Mouse (Mus musculus) CD4-positive, CD25-positive, alpha-beta regulatory T cell, adult 2 months (primary cell): ENCODE results near the gene Pcx.

Experiments
- DNase-seq: peaks from one replicate; pipeline ENCODE4 v3.0.0-alpha.2; 2012; ENCODE audit warnings: low read depth, low spot score

The Pcx gene

GRCm38 (mm10) chr19:4618183-4618582, 107.9 kb downstream of the Pcx start:
- no peak for DNase-seq

- no peak for DNase-seq
Measured at GRCm38 (mm10) chr19:4619461-4619860, 109.2 kb downstream of the Pcx start.

GRCm38 (mm10) chr19:4620721-4621120, 110.4 kb downstream of the Pcx start:
- no peak for DNase-seq

GRCm38 (mm10) chr19:4622780-4623179, 112.5 kb downstream of the Pcx start:
- no peak for DNase-seq

- no peak for DNase-seq
Measured at GRCm38 (mm10) chr19:4623419-4623818, 113.1 kb downstream of the Pcx start.

- DNase-seq = no peak
Measured at GRCm38 (mm10) chr19:4624006-4624405, 113.7 kb downstream of the Pcx start.

- DNase-seq = no peak
Measured at GRCm38 (mm10) chr19:4624406-4625178, 114.3 kb downstream of the Pcx start.

- DNase-seq = peak; percentile 96
Measured at GRCm38 (mm10) chr19:4625179-4625828, 115.0 kb downstream of the Pcx start, which contains the start of gene Rce1. TSS of gene Rce1 (minus strand) at chr19:4625641.

GRCm38 (mm10) chr19:4625829-4626535, 115.7 kb downstream of the Pcx start:
- DNase-seq = no peak

- DNase-seq = peak; percentile 82
Measured at GRCm38 (mm10) chr19:4628819-4629218, 118.5 kb downstream of the Pcx start.

GRCm38 (mm10) chr19:4635986-4636385, 125.7 kb downstream of the Pcx start:
- no peak for DNase-seq

GRCm38 (mm10) chr19:4644271-4644670, 134.0 kb downstream of the Pcx start:
- no peak for DNase-seq

GRCm38 (mm10) chr19:4646917-4647492, 136.7 kb downstream of the Pcx start:
- no peak for DNase-seq

- no peak for DNase-seq
Measured at GRCm38 (mm10) chr19:4658156-4658555, 147.9 kb downstream of the Pcx start.

- peak; percentile 7 for DNase-seq
Measured at GRCm38 (mm10) chr19:4666815-4667214, 156.5 kb downstream of the Pcx start.

- DNase-seq = no peak
Measured at GRCm38 (mm10) chr19:4670776-4671175, 160.5 kb downstream of the Pcx start.
